Mouse (Mus musculus) heart, postnatal 10 days (tissue): ENCODE data around the gene Ifit1bl2. TPM values are rescaled to one million over a fixed set of nuclear protein-coding genes. Genes with fewer than 3 reads are reported as not detected.

Experiments
- DNase-seq, 2 experiments: peaks; one replicate each; pipeline ENCODE4 v3.0.0; 2021
- intact Hi-C: fragments of 180-260 bp; cut with DNase I; formaldehyde crosslinking; loops from one replicate; pipeline ENCODE4 v1.15.1; 2025
- total RNA-seq, 2 experiments: library from RNA; stranded (reverse); gene quantifications; 2 replicates each; pipeline ENCODE4 v1.2.3; 2021

Gene Ifit1bl2
- total RNA-seq, 2 experiments from 2014 or later: 0.53 to 0.77 TPM

GRCm38 (mm10) chr19:34569896-34570476 lies 70.6 kb downstream of the Ifit1bl2 start:
- DNase-seq: peak in 1 of 2 experiments; percentile 23
- intact Hi-C loops: no loop called here

- intact Hi-C loops: no loop called here
These were observed 71.3 kb downstream of the Ifit1bl2 start for GRCm38 (mm10) chr19:34568988-34569895.

More at GRCm38 (mm10) chr19:34568988-34569895, 71.3 kb downstream of the Ifit1bl2 start:
- DNase-seq: no peak

Other genes starting within 250 kb of the Ifit1bl2 start
- gene Ch25h, start 165.6 kb downstream of the Ifit1bl2 start, total RNA-seq: under 1 TPM in 1 of 2 experiments, not detected in 1; 0.42 TPM
- 10 to 100 TPM; 28.6 to 29.1 TPM for gene Lipa, start 113.3 kb downstream of the Ifit1bl2 start, total RNA-seq
- gene Ifit2, start 90.0 kb downstream of the Ifit1bl2 start, total RNA-seq: 1 to 10 TPM; 4.9 to 7.3 TPM
- 1 to 10 TPM in 1 of 2 experiments, under 1 TPM in 1; 0.89 to 1.4 TPM for gene Ifit3, start 57.2 kb downstream of the Ifit1bl2 start, total RNA-seq
- gene Ifit1bl1, start 38.8 kb downstream of the Ifit1bl2 start, total RNA-seq: 1 to 10 TPM; 1.1 to 1.3 TPM
- under 1 TPM; 0.15 to 0.36 TPM for gene Ifit3b, start 32.8 kb downstream of the Ifit1bl2 start, total RNA-seq
- gene Ifit1, start 128 bp upstream of the Ifit1bl2 start, total RNA-seq: under 1 TPM; 0.12 to 0.62 TPM
- 1 to 10 TPM; 4.7 to 5.8 TPM for gene Slc16a12, start 106.5 kb upstream of the Ifit1bl2 start, total RNA-seq
- 10 to 100 TPM; 30.3 to 41.0 TPM for gene Pank1, start 238.7 kb upstream of the Ifit1bl2 start, total RNA-seq